Mouse (Mus musculus) lung, postnatal 0 days (tissue): ENCODE measurements around the gene Rdh13.

Experiments used
- CTCF ChIP-seq: IDR thresholded peaks from 2 replicates; pipeline ENCODE4 v1.5.1; 2016; ENCODE audit warnings: antibody characterized with exemption, mild to moderate bottlenecking
- EP300 ChIP-seq: IDR thresholded peaks from 2 replicates; pipeline ENCODE4 v1.6.1; 2016; ENCODE audit warnings: antibody characterized with exemption, mild to moderate bottlenecking, control low read depth

GRCm38 (mm10) chr7:4430246-4430844 is 15.1 kb downstream of the Rdh13 start:
- TF ChIP-seq CTCF (no peak), EP300 (no peak)
